Mouse (Mus musculus) splenic B cell, adult 2 months (primary cell): ENCODE results near the gene Rnf152.

Experiments
- DNase-seq: peaks from one replicate; pipeline ENCODE4 v3.0.0-alpha.2; 2011; ENCODE audit warnings: low read depth, low spot score
- H3K27me3 ChIP-seq: 2 replicates; pipeline ENCODE4 v1.6.1; 2012; ENCODE audit warnings: mild to moderate bottlenecking, low read length, moderate library complexity, mixed read lengths; ENCODE audit not compliant: control insufficient read depth, poor library complexity, insufficient read depth, severe bottlenecking
- H3K36me3 ChIP-seq: 2 replicates; pipeline ENCODE4 v1.6.1; 2012; ENCODE audit warnings: mild to moderate bottlenecking, low read length, moderate library complexity, mixed read lengths; ENCODE audit not compliant: control insufficient read depth, poor library complexity, insufficient read depth, severe bottlenecking

Gene Rnf152

DNA sequence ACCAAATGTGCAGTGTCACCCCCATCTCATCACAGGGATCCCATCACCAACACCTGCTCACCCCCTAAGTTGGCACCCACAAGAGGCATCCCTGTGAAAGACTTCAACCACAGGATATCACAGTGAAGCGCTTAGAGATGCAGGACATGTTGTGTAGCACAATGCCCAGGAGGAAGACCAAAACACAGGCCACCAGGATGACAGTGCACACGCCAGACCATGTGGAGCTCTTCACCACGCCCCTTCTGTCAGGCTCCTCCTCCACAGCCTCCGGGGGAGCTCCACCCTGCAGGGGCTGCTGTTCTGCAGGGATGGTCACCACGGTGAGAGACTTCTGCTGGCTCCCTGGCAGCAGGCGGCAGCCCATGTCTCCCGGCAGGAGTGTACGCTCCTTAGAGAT is 72.4 kb downstream of the Rnf152 start:
- Histone ChIP-seq H3K36me3 (no peaks in the 10 kb centered on the region), H3K27me3 (no peaks in the 10 kb centered on the region)
- DNase-seq, result no peak

DNA sequence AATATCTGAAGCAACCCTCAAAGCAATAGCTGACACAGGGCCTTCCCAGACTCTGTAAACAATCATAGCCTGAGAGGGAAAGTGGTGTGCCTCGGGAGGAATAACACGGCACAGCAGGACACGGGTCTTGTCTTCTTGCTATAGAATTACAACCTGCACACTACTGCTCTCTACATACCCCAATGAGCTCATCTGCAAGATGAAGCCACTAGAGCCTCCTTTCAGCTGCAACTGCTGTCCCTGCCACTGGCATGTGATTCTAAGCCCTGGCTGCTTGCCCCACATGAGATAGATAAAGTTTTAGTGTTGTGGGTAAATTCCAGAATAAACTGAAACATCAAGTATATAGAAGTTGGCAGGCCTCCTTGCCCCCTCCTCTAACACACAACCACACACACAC is 75.2 kb downstream of the Rnf152 start:
- Histone ChIP-seq H3K27me3 (no peaks in the 10 kb centered on the region), H3K36me3 (no peaks in the 10 kb centered on the region)
- DNase-seq, result no peak

DNA sequence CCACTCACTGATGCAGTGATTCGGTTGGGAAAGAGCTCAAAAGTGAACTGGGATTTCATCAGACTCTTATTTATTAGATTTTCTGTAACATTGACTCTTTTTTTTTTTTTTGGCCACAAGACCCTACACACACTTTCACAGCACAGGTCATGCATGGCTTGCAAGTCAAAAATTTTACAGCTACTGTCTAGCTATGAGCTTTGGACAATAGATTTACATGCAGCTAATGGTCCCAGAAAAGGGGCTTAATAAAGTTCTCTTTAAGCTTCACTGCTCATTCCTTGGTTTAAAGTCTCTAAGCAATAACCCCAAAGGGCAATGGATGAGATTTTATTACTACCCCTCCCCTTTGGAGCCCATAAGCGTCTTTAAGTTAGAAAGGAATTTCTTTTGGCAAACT is 76.3 kb downstream of the Rnf152 start:
- Histone ChIP-seq H3K36me3 (no peaks in the 10 kb centered on the region), H3K27me3 (no peaks in the 10 kb centered on the region)
- no peak for DNase-seq

DNA sequence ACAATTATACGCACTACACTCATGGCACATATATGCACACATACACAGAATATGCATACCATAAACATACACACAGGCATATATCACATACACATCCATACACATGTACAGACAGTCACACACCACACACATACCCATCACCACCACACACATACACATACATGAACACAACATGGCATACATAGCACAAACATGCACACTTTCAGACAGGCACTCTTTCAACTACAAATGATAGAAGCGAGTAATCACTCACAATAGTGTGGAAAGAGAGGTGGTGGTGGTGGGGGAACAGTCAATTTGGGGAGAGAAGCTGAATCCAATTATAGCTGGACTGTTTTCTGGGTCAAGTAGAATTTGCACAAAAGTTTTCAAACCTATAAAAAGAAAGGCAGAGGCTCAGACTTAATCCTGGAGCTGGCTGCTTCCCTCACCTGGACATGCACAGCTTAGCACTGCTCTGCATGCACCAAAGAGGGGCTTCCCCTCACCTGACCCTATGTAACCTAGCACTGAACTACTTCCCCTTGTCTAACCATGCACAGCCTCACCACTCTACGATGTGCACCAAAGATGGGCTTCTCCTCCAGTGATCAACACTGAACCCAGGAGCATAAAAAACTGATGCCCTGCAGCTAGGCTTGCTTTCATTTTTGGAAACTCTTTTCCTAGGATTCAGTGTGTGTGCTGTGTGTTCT is 81.9 kb downstream of the Rnf152 start:
- peak; percentile 71 for DNase-seq
- H3K27me3 ChIP-seq, result no peaks in the 10 kb centered on the region
- no peaks in the 10 kb centered on the region for H3K36me3 ChIP-seq

DNA sequence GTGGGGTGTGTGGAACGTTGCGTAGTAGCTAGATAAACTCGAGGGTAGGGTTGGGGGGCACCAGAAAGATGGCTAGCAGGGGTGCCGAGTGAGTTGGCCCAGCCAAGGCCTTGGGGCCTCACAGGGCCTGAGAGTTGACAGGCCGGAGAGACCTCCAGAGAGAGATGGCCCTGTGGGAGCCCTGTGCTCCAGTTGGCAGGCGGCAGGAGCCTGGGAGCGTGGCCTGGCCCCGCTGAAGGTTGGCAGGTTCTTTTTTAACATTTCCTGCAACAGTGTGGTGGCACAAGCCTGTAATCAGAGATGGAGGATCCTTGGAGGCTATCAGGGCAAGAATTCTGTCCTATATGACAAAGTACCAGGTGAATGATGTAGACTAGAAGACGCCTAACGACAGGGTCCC is 85.4 kb downstream of the Rnf152 start:
- H3K27me3 ChIP-seq, result no peaks in the 10 kb centered on the region
- DNase-seq, result no peak
- H3K36me3 ChIP-seq, result no peaks in the 10 kb centered on the region

DNA sequence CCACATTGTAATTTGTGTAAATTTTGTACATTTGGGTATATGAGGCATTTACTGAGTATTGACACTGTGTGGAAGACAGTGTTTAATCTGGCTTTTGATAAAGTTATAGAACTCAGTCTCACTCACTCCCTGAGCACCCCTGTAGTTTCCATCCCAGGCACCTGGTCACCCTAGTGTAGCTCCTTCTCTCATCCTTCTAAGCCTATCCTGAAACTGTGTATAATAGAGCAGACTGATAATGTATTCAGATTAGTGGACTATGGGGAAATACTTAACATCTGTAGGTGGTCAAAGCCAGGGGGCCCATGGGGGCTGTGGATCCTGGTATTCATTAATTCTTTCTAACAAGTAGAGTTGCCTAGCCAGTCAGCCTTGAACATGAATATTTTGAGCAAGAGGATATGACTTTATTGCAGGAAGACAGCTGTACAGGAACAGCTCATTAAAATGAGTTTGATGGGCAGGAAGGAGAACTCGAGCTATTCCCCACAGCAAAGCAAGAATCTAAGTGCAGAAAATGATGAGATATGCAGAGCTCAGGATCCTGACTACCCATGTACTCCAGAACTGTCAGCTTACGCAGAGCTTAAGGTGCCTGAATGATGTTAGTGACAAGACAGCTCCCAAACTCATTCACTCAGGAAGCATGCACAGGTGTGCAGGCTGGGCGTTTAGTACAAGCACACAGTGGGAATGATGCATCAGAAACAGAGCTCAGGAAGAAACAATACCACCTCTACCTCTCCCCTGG is 93.1 kb downstream of the Rnf152 start:
- Histone ChIP-seq H3K36me3 (no peaks in the 10 kb centered on the region), H3K27me3 (no peaks in the 10 kb centered on the region)
- no peak for DNase-seq

DNA sequence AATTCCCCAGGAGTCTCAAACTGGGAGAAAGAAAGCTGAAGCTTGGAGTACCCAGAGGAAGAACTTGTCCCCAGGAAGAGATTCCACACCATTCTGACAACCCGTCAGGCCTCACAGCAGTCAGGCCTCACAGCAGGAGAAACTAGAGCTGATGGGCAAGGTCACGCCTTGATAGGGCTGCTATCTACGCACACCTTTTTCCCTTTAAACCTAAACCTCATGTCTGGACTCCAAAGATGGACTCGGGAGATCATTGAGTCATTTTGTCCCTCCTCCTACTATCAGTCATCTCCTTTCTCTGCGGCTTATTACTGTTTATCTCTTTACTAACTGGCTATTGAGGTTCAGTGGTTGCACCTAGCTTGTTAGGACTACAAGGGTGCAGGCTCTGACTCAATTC is 96.3 kb downstream of the Rnf152 start:
- Histone ChIP-seq H3K36me3 (no peaks in the 10 kb centered on the region), H3K27me3 (no peaks in the 10 kb centered on the region)
- DNase-seq, result no peak

DNA sequence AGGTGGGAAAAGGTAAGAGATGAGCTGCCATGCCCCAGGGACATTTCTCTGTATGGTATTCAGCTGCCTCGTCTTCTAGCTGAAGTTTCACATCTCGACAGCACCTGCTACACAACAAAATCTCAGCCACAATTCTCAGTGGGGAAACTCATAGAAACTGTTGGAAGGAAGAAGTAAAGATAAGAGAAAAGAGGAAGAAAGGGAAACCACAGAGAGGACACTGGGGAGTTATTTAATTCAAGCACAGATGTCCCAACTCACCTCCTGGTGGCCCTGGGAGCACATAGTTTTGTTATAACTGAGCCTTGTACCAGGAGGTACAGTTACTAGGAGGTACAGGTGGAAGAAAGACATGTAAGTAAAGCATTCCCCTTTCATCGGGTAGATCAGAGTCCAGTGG is 99.3 kb downstream of the Rnf152 start:
- no peaks in the 10 kb centered on the region for H3K36me3 ChIP-seq
- peak; percentile 48 for DNase-seq
- no peaks in the 10 kb centered on the region for H3K27me3 ChIP-seq

DNA sequence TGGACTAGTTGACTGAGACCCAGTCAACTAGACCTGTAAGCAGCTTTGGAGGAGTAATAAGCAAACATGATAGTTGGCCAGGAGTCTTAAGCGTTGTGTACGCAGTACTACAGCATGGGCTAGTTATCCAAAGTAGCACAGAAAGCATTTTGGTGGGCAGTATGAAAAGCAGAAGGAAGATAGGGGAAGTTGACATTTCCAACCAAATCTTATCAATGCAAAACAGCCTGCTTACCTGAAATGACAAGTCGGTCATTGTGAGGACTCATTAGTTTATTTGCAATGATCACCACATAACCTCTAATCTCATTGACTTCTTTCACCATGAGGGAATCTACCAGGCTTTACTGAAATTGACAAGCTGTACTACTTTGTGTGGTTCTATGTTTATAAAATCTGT is 107.3 kb downstream of the Rnf152 start:
- no peak for DNase-seq
- Histone ChIP-seq H3K27me3 (no peaks in the 10 kb centered on the region), H3K36me3 (no peaks in the 10 kb centered on the region)

DNA sequence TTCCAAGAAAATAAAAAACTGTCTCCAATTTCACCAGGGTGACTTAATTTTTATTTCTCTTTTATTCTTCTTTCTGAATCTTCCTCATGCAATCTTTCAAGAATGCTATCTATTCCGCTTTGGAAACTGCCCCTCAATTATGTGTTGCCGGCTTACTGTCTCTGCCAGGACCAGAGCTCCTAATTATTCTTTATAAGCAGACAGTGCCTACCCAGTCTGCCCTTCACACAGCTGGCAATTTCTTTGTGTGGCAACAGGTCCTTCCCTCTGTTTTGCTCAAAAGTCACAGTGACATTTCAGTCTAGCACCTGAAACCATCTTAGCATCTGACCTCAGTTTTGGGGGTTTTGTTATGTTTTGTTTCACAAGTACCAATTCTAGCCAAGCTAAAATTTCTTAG is 109.9 kb downstream of the Rnf152 start:
- Histone ChIP-seq H3K27me3 (no peaks in the 10 kb centered on the region), H3K36me3 (no peaks in the 10 kb centered on the region)
- DNase-seq, result no peak

DNA sequence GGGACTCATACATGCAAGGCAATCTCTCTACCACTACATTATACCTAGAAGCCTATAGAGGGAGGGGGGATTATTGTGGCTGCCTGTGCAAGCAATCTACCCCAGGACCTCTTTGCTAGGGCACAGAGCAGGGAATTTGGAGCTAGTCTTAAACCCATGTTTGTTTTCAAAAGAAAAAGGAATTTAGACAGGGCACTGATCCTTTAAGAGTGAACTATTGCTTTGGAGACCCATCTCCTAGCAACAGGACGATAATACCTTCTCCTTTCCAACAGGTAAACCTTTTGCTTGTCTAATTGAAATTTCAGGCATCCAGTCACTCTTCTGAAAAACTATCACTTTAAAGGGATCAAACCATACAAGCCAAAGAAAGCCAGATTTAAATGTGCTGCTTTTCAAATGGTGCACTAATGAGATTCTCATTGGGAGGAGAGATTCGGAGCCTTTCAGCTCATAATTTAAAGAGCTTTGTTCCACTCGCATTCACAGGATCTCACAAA is 110.4 kb downstream of the Rnf152 start:
- Histone ChIP-seq H3K27me3 (no peaks in the 10 kb centered on the region), H3K36me3 (no peaks in the 10 kb centered on the region)
- no peak for DNase-seq

DNA sequence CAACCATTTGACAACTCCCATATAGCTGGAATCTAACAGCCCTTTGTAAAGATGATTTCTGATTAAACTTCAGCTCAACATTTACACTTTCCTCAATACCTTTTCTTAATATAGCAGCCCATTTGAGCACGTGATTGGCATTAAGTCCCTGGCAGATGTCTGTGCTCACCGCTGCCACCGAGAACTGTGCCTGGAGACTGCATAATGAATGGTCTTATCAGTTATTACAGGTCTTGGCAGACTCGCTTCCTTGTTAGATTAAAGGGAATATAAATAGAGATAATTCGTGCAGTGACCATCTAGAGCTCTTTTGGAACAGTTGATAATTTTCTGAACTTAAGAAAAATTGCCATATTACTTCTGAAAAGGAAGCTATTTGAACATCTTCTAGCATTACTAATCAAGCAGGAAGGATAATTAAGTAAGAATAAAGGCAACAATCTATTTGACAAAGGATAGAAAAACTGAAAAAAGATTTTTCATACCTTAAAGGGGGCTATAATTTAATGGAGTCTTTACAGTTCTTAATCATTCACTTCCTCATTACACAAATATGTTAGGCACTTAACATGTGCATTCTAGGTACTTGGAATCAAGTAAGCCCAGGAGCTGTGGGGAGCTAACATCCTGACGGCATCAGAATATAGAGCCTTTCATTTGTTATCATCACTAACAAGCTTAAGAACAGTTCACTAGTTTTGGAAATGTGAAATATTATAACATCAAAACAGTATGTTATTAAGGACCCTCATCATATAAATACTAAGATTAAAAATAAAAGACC is 113.0 kb downstream of the Rnf152 start:
- DNase-seq, result no peak

DNA sequence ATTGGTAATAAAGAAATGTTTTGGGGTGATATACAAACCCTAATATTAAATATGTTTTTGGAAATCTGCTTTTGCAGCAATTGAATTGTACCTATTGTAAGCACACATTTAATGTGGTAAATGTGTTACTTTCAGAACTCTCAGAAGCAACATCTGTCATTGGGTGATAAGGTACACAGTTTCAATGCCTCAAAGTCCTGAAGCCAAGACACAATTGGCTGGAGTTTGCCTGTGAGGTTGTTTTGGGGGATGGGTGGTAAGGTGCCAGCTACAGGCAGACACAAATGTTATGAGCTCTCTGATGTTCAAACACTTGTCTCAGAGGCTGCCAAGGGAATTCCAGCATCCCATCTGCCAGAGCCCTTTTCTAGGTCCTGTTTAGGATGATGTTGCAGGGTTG is 116.3 kb downstream of the Rnf152 start:
- DNase-seq, result no peak
- Histone ChIP-seq H3K36me3 (no peaks in the 10 kb centered on the region), H3K27me3 (no peaks in the 10 kb centered on the region)

More for the DNA sequence above, 113.0 kb downstream of the Rnf152 start:
- Histone ChIP-seq H3K36me3 (no peaks in the 10 kb centered on the region), H3K27me3 (no peaks in the 10 kb centered on the region)
